ENCODE assay signal across 21 mouse cellular contexts in the genomic region with DNA sequence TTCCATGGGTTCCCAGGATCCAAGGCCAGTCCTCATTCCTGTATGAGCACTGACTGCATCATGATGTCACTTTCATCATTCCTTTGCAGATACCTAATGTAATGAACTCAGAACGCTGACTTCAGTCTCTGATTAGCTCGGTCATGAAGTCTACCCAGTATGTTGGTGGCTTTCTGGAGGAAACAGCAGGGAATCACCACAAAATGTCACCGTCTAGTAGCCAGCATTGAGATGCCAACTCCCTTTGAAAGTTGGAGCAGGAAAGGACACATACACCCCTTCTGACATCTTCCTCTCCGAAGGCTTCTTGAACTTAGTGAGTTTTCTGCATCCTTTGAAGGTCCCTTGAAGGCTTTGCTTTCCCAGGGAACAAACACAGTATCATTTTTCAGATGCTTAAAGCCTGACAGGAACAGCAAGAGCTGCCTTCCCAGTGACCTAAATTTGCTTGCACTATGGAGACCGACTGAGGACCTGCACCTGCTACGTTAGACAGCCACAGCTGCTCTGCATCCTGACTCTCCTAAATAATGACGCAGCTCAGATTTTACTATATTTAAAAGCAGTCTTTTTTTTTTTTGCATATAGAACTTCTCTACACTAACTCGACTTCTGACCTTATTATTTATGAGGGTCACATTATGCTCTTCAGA.
DNase-seq lines count a peak whose midpoint lies in the region; ATAC-seq and TF ChIP-seq lines count a peak whose summit lies in the region.
"Had no signal": no experiment of that assay in that cellular context is flagged by ENCODE, and none has a peak within 500 bp of the region (broad histone marks: within the 10 kb centered on the region; RNA-seq: fewer than 3 reads in every experiment).

No protein-coding gene starts in this region.

- H3K9me3 ChIP-seq in kidney, postnatal 0 days (replicated peaks; ENCODE audit: low read length): no peaks in the 10 kb centered on the region
- no peaks in the 10 kb centered on the region for H3K9me3 ChIP-seq in kidney, embryonic 14.5 days (ENCODE audit: control insufficient read depth, low read length)
- H3K9me3 ChIP-seq in hindbrain, embryonic 12.5 days (replicated peaks): no peaks in the 10 kb centered on the region
- H3K9me3 ChIP-seq: forebrain, embryonic 15.5 days; heart, embryonic 13.5 days; hindbrain, embryonic 15.5 days; neural tube, embryonic 15.5 days had no signal

- no peak overlapping the region for H3K4me3 ChIP-seq in kidney, postnatal 0 days (replicated peaks; ENCODE audit: low read depth, low read length)
- H3K4me3 ChIP-seq in kidney, embryonic 14.5 days (ENCODE audit: low read length): no peak overlapping the region
- H3K4me3 ChIP-seq in hindbrain, embryonic 12.5 days: no peak overlapping the region
- H3K4me3 ChIP-seq: forebrain, embryonic 15.5 days; heart, adult 2 months; heart, embryonic 13.5 days; hindbrain, embryonic 15.5 days; left cerebral cortex, adult 2 months; neural tube, embryonic 15.5 days had no signal

- H3K4me1 ChIP-seq in kidney, postnatal 0 days (replicated peaks; ENCODE audit: insufficient read depth, low read length): 0 out of 2 replicates have a peak, but pooled peaks cover 7% of the 10 kb centered on the region
- H3K4me1 ChIP-seq in kidney, embryonic 14.5 days (ENCODE audit: control insufficient read depth, insufficient read depth, low read length): peaks cover 6% of the 10 kb centered on the region; the same call in 1 of the 2 replicates
- H3K4me1 ChIP-seq in hindbrain, embryonic 12.5 days: peaks cover 15% of the 10 kb centered on the region

- no peak overlapping the region for H3K9ac ChIP-seq in kidney, postnatal 0 days (ENCODE audit: low read depth, low read length)
- H3K9ac ChIP-seq in kidney, embryonic 14.5 days (ENCODE audit: low read depth, low read length): no peak overlapping the region
- no peak overlapping the region for H3K9ac ChIP-seq in hindbrain, embryonic 12.5 days
- H3K9ac ChIP-seq: forebrain, embryonic 15.5 days; heart, embryonic 13.5 days; hindbrain, embryonic 15.5 days; liver, postnatal 0 days; neural tube, embryonic 15.5 days had no signal

- DNase-seq in cerebellum, adult 11-12 months: peak; percentile 57
- no peak for DNase-seq in cerebellum, postnatal 4 days (ENCODE audit: low spot score in 2 of 2)
- peak; percentile 77 for DNase-seq in kidney, postnatal 0 days (ENCODE audit: low spot score)
- peak; percentile 66 for DNase-seq in cerebellum, adult 9-11 months
- DNase-seq in telencephalon, adult 2 months (ENCODE audit: low read depth, low spot score): peak; percentile 18
- DNase-seq in liver: no peak
- DNase-seq: adrenal gland, postnatal 10 days; gastrocnemius, postnatal 14 days; heart, adult 2 months; kidney, adult 9 months; liver, postnatal 0 days; lung, postnatal 10 days; right cerebral cortex, postnatal 14 days had no signal

- no peaks in the 10 kb centered on the region for H3K27me3 ChIP-seq in kidney, postnatal 0 days (ENCODE audit: insufficient read depth, low read length)
- no peaks in the 10 kb centered on the region for H3K27me3 ChIP-seq in kidney, embryonic 14.5 days (ENCODE audit: control insufficient read depth, insufficient read depth, low read length)
- H3K27me3 ChIP-seq in hindbrain, embryonic 12.5 days: no peaks in the 10 kb centered on the region
- H3K27me3 ChIP-seq: forebrain, embryonic 15.5 days; heart, embryonic 13.5 days; hindbrain, embryonic 15.5 days; neural tube, embryonic 15.5 days had no signal

- ATAC-seq in kidney, postnatal 0 days (replicated peaks; ENCODE audit: low FRiP score, low read depth): no peak
- no peak for ATAC-seq in kidney, embryonic 14.5 days (ENCODE audit: low FRiP score, low TSS enrichment)
- ATAC-seq in hindbrain, embryonic 12.5 days (ENCODE audit: low FRiP score): no peak
- ATAC-seq: forebrain, embryonic 15.5 days; liver, postnatal 0 days had no signal

- 46% methylated on average over 8 of the region's 8 CpGs for WGBS in kidney, postnatal 0 days
- WGBS in kidney, embryonic 14.5 days: 44% methylated on average over 8 of the region's 8 CpGs
- WGBS in hindbrain, embryonic 12.5 days: 75% methylated on average over 8 of the region's 8 CpGs

- H3K36me3 ChIP-seq in kidney, postnatal 0 days (ENCODE audit: insufficient read depth, low read length): no peaks in the 10 kb centered on the region
- H3K36me3 ChIP-seq in kidney, embryonic 14.5 days (ENCODE audit: control insufficient read depth, insufficient read depth, low read length): no peaks in the 10 kb centered on the region
- no peaks in the 10 kb centered on the region for H3K36me3 ChIP-seq in hindbrain, embryonic 12.5 days
- H3K36me3 ChIP-seq: forebrain, embryonic 15.5 days; heart, embryonic 13.5 days; hindbrain, embryonic 15.5 days; neural tube, embryonic 15.5 days had no signal

- no peak overlapping the region for H3K27ac ChIP-seq in kidney, postnatal 0 days
- no peak overlapping the region for H3K27ac ChIP-seq in kidney, embryonic 14.5 days (ENCODE audit: low read depth, low read length)
- no peak overlapping the region for H3K27ac ChIP-seq in hindbrain, embryonic 12.5 days
- H3K27ac ChIP-seq: forebrain, embryonic 15.5 days; heart, adult 2 months; heart, embryonic 13.5 days; hindbrain, embryonic 15.5 days; left cerebral cortex, adult 2 months; neural tube, embryonic 15.5 days had no signal

- no peak overlapping the region for H3K4me2 ChIP-seq in kidney, postnatal 0 days (ENCODE audit: low read length)
- H3K4me2 ChIP-seq in kidney, embryonic 14.5 days (replicated peaks; ENCODE audit: low read depth, low read length): no peak overlapping the region
- no peak overlapping the region for H3K4me2 ChIP-seq in hindbrain, embryonic 12.5 days (replicated peaks)
- H3K4me2 ChIP-seq: forebrain, embryonic 15.5 days; heart, embryonic 13.5 days; hindbrain, embryonic 15.5 days; midbrain, embryonic 11.5 days; neural tube, embryonic 15.5 days had no signal

- TF ChIP-seq CTCF in kidney, postnatal 0 days (IDR thresholded peaks at IDR 0.05; ENCODE audit: low read depth): no peak

Comparison
In these comparisons a context has a peak if more than half of its experiments do, and no peak if none do; other contexts are left out.
1. DNase-seq: peak in cerebellum, adult 11-12 months (single experiment), kidney, postnatal 0 days (single experiment), cerebellum, adult 9-11 months (single experiment) and telencephalon, adult 2 months (single experiment); none in cerebellum, postnatal 4 days (0 of 2) and liver (single experiment).